Mouse (Mus musculus): ENCODE results near the gene Kdm6a.

The Kdm6a gene

DNA sequence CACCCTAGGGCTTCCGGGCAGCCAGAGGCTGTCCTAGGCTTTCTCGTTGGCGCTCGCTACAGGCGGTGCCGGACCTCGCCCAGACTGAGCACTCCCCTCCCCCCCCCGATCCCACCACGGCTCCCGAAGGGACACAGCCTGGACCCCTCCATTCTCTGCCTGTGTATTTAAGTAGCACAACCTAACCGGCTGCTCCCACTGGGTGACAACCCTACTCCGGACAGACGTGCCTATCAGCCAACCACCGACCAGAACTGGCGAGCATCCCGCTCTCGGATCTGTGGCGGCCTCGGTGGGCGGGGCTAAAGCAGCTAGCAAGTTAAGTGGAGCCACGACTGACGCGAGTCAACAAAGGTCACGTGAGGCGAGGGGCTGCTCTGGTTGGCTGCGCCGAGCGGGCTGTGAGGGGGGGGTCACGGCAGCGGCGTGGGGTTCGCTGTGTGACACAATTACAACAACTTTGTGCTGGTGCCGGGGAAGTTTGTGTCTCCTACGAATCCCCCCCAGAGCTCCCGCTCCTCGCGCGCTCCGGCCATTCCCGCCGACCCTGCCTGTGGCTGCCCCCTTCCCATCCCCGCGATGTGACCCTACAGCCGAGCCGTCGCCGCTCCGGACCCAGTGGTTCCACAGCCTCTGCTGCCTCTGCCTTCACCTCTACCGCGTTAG lies at the start of gene Kdm6a:
TSS of gene Kdm6a (plus strand) at position 384 of the 666 bp plus-strand sequence.
- DNase-seq (ENCODE audit: low spot score) = peak; percentile 100

DNA sequence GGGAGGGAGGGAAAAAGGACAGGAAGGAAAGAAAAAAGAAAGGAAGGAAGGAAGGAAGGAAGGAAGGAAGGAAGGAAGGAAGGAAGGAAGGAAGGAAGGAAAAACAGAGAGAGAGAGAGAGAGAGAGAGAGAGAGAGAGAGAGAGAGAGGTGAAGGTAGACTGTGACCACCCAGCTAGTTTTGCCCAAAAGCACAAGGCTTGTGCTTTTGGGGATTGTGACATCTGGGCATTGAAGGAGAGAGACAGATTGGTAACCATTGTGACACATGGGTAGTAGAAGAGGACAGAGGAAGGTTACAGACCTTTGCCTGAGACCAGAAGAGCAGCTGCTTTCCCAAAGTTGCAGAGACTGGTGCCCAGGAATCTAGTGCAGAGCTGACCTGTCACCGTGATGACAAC lies 16.8 kb upstream of the Kdm6a start, which contains the start of gene Dusp21:
TSS of gene Dusp21 (plus strand) at position 301 of the 400 bp plus-strand sequence.
- DNase-seq (ENCODE audit: low spot score) = no peak

DNA sequence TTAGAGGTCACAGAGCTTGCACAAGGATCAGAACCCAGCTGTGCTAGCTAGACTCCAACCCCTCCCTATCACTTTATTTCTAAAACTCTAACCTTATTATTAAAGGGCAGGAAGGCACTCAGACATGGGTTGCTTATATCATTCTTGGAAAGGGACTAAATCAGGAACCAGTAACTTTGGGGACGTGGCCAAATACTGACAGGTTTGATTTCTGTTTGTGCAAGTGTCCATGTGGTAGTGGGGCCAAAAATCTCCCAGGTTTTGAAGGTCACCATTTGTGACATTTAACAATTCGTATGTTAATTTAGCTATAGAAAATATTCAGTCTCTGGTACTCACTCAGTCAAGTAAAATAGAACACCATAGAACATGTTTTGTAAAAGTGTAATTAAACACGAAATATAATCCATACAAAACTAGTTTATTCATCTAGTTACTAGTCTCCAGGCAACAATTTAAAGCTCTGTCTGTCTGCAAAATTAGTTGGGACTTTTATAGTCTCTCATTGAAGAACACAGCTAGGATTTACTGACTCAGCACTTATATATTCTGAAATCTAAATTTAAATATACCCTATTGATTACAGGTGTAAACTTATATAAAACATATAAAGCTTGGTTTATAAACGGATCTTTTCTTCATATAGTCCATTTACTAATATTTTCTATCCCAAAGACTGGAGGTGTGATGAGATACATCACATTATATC lies 1.5 kb upstream of the Kdm6a start:
- peak; percentile 42 for DNase-seq (ENCODE audit: low spot score)

DNA sequence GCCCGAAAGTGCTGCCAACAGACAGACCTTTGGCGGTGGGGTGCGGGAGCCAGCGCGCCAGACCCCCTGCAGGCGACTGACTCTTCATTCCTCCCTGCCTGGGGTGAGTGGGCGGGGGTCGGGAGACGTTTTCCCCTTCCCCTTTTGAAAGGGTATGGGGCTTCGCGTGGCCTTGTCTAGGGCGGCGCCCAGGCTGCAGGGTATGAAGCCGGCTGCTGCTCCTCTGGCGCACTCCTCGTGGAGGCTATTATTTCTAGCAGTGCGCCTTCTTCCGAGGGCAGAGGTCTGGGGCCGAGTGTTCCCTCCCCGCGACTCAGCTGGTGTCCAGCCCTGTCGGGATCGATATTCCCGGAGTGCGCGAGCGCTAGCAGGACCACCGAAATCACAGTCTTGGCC lies 581 bp upstream of the Kdm6a start:
- no peak for DNase-seq (ENCODE audit: low spot score)

- peak; percentile 69 for DNase-seq (ENCODE audit: low spot score)
These were observed 721 bp downstream of the Kdm6a start for GRCm38 (mm10) chrX:18162861-18163731.

DNA sequence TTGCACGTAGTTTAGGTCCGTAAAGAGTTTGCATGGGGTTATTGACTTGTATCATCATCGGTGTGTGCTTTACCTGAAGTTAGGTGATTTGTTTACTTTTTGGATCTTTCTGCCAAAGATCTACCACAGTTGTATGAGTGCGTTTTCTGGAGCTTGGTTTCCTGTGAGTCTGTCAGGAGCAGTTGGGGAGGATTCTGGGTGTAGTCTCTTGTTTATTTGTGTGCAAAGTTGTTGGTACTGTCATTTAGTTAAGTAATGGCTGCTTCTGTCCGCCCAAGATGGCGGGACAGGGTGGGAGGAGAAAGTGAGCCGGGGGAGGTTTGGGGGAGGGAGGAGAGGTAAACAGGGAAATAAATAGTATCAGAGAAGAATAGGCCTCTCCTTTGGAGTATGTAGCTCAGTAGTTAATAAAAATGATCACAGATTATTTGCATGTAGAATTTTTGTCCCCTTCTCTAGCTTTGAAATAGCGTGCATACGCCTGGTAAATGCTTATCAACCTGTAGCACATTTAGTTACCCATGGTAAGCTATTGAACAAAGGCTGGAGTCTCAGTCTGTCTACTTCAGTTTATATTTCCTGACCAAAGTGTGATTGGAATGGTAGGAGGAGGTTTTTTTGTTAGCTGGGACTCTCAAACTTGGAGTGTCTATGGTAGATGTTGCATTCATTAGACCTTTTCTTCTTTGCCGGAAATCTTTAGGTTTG lies 1.7 kb downstream of the Kdm6a start:
- peak; percentile 77 for DNase-seq (ENCODE audit: low spot score)

DNA sequence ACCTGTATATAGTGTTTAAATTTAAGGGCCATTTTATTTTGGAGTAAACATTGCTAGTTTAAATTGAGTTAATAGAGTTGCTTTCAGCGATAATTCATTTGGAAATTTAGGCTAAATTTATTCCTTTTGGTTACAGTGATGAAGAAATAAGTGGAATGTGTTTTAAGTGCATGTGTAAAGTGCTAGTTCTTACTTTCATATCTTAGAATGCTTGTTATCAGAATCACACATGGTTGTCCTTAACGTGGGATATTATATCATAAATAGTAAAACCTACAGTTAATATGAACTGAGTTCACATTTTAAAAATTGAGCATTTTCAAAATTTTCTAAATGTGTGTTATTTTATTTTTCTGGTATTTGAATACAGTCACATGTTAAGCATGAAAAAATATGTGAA lies 2.7 kb downstream of the Kdm6a start:
- DNase-seq (ENCODE audit: low spot score) = no peak

GRCm38 (mm10) chrX:18166961-18167360 lies 4.6 kb downstream of the Kdm6a start:
- peak; percentile 37 for DNase-seq (ENCODE audit: low spot score)

- no peak for DNase-seq (ENCODE audit: low spot score)
These were observed 6.6 kb downstream of the Kdm6a start for GRCm38 (mm10) chrX:18168940-18169339.

GRCm38 (mm10) chrX:18174831-18175230 lies 12.5 kb downstream of the Kdm6a start:
- no peak for DNase-seq (ENCODE audit: low spot score)

- no peak for DNase-seq (ENCODE audit: low spot score)
These were observed 15.4 kb downstream of the Kdm6a start for GRCm38 (mm10) chrX:18177803-18178202.

DNA sequence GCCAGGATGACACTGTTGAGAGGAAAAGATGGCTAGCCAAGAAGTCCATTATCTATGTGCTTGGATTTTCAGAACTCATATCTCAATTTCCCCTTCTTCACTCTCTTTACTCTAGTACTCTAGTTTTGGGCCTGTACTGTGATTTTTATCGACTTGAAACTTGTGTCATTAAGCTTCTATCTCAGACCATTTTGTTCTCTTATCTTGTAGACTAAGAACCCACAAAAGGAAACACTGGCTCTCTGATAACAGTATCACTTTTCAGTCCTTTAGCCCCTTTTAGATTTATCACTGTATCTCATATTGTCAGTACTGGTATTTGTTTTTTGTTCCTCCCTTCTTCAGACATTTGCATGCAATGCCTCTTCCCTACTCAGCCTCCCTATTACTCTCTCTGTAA lies 17.1 kb downstream of the Kdm6a start:
- DNase-seq (ENCODE audit: low spot score) = no peak

- DNase-seq (ENCODE audit: low spot score) = no peak
These were observed 24.8 kb downstream of the Kdm6a start for GRCm38 (mm10) chrX:18187203-18187602.

GRCm38 (mm10) chrX:18188293-18188692 lies 25.9 kb downstream of the Kdm6a start:
- no peak for DNase-seq (ENCODE audit: low spot score)

GRCm38 (mm10) chrX:18239572-18239971 lies 77.2 kb downstream of the Kdm6a start:
- DNase-seq (ENCODE audit: low spot score) = no peak

- DNase-seq (ENCODE audit: low spot score) = peak; percentile 7
These were observed 88.2 kb downstream of the Kdm6a start for GRCm38 (mm10) chrX:18250621-18251020.

DNA sequence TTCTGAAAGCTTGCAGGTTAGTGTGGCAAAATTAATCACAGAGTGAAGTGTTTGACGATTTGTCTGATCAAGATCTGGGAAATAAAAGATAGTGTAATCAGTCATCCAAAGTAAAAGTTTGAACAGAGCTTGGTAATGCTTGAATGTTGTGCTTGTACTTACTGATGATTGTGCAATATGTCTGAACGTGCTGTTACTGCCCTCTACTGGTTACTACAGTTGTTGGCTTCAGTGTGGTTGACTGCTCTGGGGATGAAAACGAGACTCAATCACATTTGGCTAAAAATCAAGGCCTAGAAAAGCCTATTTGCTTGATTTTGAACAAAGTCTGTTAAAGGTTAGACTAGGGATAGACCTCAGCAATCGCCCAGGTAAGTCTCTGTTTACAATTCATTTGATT lies 92.4 kb downstream of the Kdm6a start:
- peak; percentile 88 for DNase-seq (ENCODE audit: low spot score)

DNA sequence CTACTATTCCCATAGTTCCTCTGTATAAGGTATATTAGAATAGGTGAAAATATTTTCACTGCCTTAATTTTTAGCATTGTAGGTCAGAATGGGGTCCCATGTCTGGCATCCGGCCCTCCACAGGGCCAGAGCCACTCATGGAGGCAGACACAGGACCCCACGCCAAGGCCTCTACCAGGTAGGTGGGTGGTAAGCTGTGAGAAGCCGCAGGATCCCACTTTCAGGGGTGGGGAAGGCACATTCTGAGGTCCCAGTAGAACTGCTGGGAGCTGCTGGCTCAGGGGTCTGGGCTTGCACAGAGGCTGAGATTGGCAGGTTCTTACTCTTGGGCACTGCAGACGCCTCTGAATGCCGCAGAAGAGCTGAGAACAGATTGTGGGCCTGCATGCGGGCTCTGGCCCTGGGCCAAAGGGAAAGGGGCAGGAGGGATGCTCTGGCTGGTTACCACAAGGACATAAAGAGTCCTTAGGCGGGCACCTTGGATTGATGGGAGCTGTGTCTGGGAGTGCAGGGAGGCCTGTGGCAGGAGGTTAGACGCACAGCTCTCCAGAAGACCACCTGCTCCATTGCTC lies 95.9 kb downstream of the Kdm6a start:
- no peak for DNase-seq (ENCODE audit: low spot score)

- no peak for DNase-seq (ENCODE audit: low spot score)
These were observed 116.2 kb downstream of the Kdm6a start for GRCm38 (mm10) chrX:18278561-18278960.

- DNase-seq (ENCODE audit: low spot score) = no peak
These were observed 117.8 kb downstream of the Kdm6a start for GRCm38 (mm10) chrX:18280134-18280533.

Measured in adipocyte (in vitro differentiated cells).